Mouse (Mus musculus): ENCODE measurements around the gene Lmo4. TPM values are rescaled to one million over a fixed set of nuclear protein-coding genes. Genes with fewer than 3 reads are reported as not detected.
A peak's percentile ranks its signal among the peaks of the same experiment; 100 is the strongest.

The Lmo4 gene
- total RNA-seq, 4 experiments from 2014 or later, result 25.9 to 33.7 (median 29.7) TPM

GRCm38 (mm10) chr3:144203988-144204412 is 1.0 kb downstream of the Lmo4 start:
- DNase-seq (ENCODE audit: low spot score), result no peak

GRCm38 (mm10) chr3:144203259-144203987 is 1.6 kb downstream of the Lmo4 start:
- no peak for DNase-seq (ENCODE audit: low spot score)

- DNase-seq (ENCODE audit: low spot score), result no peak
These were observed 2.3 kb downstream of the Lmo4 start for GRCm38 (mm10) chr3:144202574-144203258.

- peak; percentile 80 for DNase-seq (ENCODE audit: low spot score)
These were observed 3.0 kb downstream of the Lmo4 start for GRCm38 (mm10) chr3:144201794-144202573.

- DNase-seq (ENCODE audit: low spot score), result no peak
These were observed 19.5 kb downstream of the Lmo4 start for GRCm38 (mm10) chr3:144185327-144186152.

DNA sequence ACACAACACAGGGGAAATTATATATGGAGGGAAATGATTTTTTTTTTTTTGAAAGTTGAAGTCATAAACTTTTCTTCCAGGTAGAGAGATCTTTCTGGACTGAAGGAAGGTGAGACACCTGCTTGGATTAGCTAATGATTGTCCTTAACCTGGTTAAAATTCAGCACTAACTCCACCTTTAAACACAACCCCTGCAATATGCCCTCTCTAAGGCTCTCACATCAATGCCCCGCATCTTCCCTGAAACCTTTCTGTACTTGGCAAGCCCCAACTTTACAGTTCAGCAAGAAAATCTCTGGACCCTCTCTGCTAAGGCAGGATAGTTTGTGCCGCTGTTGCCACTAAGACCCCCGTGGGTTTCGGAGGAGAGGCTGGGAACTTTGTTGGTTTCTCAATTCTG is 20.1 kb downstream of the Lmo4 start:
- DNase-seq (ENCODE audit: low spot score), result no peak

- DNase-seq (ENCODE audit: low spot score), result no peak
These were observed 22.8 kb downstream of the Lmo4 start for GRCm38 (mm10) chr3:144182229-144182628.

DNA sequence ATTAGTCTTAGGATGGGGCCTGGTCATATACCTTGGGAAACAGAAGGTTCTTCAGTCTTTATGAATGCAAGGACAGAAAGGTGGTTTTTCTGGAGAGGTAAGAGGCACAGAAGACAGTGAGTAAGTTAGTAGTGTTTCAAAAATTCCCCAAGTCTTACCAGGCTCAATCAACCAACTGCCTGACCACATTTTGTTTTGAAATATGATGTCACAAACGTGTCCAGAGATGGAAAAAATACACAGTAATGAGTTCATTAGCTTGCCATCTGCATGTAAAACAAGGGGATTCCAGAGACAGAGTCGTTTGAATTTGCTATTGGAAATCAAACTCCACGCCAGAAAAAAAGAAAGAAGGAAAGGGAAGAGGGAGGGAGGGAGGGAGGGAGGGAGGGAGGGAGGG is 26.1 kb downstream of the Lmo4 start:
- DNase-seq (ENCODE audit: low spot score), result no peak

DNA sequence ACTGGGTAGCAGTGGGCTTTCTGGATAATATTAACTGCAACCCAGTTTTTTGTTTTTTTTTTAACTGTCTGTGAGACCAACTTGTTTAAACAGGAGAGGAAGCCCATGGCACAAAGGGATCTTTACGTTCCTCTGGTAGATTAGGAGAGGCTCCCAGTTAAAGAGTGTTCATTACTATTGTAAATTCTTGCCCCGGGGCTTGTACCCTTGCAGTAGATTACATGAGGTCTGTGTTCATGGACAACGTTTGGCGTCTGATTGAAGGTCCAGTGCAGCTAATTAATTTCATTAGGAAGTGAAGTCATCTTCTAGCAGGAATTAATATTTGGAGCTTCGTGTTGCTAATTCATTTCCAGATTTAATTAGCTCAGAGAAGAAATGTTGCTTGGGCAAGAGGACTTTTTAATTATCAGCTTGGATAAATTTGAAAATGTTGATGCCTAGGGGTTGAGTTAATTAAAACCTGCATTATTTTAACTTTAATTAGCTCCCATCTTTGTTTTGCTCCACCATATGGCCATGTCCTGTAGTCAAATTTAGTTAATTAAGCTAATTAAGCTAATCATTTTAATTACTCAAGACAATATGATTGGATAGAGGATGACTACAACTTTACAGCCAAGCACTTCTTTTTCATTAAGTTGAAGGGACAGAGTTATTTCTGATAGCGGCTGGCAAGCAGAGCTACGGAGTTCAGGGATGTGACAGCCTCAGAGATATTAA is 31.0 kb downstream of the Lmo4 start:
- DNase-seq (ENCODE audit: low spot score), result no peak

DNA sequence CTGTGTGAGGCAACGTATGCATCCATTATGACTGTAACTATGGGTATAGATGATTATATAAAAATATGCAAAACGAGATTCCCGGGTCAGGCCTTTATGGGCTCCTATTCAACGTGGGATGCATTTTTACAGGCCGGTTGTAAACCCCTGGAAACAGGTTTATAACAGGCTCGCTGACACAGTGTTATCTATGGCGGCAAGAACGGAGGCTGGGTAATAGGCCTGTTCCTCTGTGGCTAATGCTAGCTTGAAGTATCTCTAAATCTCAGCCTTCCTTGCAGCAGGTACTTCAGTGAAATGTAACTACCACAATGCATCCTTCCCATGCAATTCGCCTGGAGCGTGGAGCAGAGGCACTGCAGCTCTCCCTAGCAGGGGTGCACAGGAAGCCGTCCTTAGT is 31.9 kb downstream of the Lmo4 start:
- DNase-seq (ENCODE audit: low spot score), result no peak

- DNase-seq (ENCODE audit: low spot score), result no peak
These were observed 33.3 kb downstream of the Lmo4 start for GRCm38 (mm10) chr3:144171749-144172148.

DNA sequence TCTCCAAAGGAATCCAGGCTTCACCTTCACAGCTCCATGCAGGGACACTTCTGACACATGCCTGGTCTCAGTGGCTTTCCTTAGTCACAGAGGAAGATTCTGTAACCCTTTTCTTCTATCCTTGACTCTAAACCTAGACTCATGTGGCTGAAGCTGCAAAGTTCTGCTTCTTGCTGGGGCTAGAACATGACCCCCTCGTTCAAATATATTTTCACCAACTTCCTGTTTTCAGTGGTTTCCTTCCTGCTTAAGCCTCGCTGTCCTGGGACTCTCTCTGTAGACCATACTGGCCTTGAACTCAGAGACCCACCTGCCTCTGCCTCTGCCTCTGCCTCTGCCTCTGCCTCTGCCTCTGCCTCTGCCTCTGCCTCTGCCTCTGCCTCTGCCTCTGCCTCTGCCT is 34.5 kb downstream of the Lmo4 start:
- DNase-seq (ENCODE audit: low spot score), result no peak

DNA sequence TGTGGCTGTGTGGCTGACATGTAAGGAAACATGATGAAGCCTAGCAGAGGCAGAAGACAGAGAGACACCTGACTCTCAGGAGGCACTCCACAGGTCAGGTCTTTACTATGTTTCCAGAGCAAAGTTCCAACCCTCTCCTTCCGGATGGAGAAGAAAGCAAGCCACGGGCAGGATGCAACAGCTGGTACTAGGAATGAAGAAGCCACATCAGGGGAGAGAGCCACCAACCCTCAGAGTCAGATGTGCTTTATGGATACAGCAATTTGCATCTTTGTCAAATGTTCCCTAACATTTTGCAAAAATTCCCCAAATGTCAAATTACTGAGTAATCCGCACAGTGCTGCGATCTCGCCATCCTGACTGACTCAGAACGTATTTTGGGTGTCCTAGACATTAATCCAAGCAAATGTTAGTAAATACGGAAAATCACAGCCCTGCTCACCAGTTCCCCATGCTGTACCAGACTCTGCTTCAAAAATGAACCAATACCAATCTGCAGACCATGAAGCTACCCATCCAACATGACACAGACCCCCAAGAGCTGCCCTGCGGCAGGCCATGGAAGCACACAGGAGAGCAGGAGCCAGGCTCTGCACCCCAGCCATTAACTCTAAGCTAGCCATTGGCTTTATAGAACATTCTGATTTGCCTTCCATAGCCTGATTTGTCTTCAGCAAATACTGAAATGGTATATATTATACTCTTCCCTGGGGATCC is 38.4 kb downstream of the Lmo4 start:
- DNase-seq (ENCODE audit: low spot score), result no peak

DNA sequence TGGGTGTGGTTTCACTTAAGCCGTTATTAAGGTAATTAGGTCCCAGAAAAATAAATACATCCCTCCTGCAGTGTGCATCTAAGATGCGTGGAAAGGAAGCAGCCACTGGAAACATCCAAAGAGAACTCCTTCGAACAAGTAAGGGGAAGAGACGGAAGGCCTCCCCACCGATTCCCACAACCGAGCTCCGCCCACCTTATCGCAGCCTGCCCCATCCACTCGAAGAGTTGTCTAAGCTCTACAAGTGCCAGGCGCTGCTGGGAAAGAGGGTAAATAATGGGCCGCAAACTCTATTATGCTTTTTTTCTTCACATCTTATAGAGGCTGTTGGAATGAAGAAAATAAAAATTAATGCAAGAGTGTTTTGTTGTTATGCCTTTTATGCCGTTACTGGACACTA is 39.6 kb downstream of the Lmo4 start:
- DNase-seq (ENCODE audit: low spot score), result no peak

- no peak for DNase-seq (ENCODE audit: low spot score)
These were observed 40.2 kb downstream of the Lmo4 start for GRCm38 (mm10) chr3:144164665-144165385.

GRCm38 (mm10) chr3:144163718-144164117 is 41.3 kb downstream of the Lmo4 start:
- no peak for DNase-seq (ENCODE audit: low spot score)

DNA sequence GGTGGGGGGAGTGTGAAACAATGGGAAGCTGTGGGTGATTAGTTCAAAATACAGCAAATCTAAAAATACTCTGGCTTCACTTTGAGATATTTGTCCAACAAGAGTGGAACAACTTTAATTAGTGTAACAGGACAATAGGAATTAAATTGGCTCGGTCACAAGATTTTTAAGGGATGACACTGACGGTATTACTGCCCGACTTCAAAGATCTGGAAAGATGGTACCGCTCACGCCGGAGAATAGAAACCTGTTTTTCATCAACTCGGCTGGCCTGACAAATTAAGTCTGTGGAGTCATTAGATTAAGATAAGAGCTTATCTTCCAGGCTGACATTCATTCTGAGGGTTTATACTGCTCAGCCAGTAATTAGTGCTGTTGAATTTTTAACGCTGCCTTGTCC is 42.9 kb downstream of the Lmo4 start:
- DNase-seq (ENCODE audit: low spot score), result no peak

DNA sequence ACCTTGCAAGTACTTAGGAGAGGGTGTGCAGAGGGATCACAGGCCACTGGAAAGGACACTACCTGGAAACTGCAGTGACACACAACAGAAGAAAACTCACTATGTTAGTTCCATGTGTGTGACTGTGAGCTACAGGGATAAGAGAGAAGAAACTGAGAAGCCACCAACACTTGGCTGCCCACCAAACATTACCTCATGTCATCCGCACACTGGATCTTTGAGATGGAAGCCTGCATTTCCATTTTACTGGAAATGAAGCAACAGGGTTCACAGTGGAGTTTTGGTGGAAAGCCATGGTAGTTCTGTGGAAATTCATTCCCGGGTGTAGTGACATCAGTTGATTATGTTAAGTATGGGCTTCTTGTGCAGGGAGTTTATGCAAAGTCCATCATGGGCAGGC is 43.8 kb downstream of the Lmo4 start:
- peak; percentile 25 for DNase-seq (ENCODE audit: low spot score)

DNA sequence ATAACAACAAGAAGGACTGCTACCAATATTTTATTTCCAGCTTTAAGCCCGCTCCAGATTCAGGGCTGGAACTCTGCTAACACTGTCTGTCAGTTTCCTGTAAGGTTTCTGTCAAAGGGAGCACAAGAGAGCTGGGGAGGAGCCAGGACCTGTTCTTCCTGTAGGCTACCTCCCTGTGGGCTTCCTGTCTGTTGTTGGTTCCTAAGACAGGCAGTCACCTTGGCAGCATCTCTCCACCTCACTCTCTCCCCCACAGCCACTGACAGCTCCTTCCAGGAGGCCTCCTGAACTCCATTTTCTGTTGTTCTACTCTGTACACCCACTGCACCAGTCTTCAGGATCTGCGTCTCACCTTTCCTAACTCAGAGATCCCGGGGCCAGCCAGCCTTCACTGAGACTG is 49.3 kb downstream of the Lmo4 start:
- no peak for DNase-seq (ENCODE audit: low spot score)

DNA sequence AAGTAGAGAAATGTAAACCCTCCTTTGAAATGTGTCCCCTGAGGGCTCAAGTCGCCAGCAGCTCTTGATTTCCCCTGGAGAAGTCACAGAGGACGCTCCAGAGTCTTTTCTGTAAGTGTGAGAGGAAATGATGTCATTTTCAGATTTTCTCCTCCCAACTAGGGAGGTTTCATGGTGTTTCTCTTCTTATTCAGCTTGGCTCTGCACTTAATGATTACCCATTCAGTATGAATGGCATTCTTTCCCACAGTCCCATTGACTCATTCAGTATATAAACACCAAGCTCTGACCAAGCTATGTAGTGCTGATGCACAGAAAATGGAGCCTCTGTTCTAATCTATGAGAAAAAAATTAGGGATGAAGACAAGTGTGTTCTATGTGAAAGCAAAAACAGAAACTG is 51.6 kb downstream of the Lmo4 start:
- DNase-seq (ENCODE audit: low spot score), result no peak
